Mouse (Mus musculus) liver, embryonic 12.5 days (tissue): ENCODE measurements around the gene Ap1ar. TPM values are rescaled to one million over a fixed set of nuclear protein-coding genes. Genes with fewer than 3 reads are reported as not detected.

ENCODE experiments used
- ATAC-seq: fragments of 200-750 bp; cut with Nextera tagmentation; 2 replicates; pipeline ENCODE4 v1.8.0; 2017; ENCODE audit warnings: moderate number of reproducible peaks, mild to moderate bottlenecking, moderate library complexity
- H3K27ac ChIP-seq: fragments of 300-500 bp; sonication (generic); 2 replicates; pipeline ENCODE4 v1.5.1; 2016; ENCODE audit warnings: mild to moderate bottlenecking
- H3K27me3 ChIP-seq: fragments of 300-500 bp; sonication (generic); replicated peaks from 2 replicates; pipeline ENCODE4 v1.6.1; 2016; ENCODE audit warnings: mild to moderate bottlenecking, moderate library complexity
- H3K36me3 ChIP-seq: fragments of 300-500 bp; sonication (generic); 2 replicates; pipeline ENCODE4 v1.6.1; 2016; ENCODE audit warnings: mild to moderate bottlenecking, moderate library complexity
- H3K4me1 ChIP-seq: fragments of 300-500 bp; sonication (generic); 2 replicates; pipeline ENCODE4 v1.6.1; 2016
- H3K4me2 ChIP-seq: fragments of 300-500 bp; sonication (generic); 2 replicates; pipeline ENCODE4 v1.6.1; 2016; ENCODE audit warnings: mild to moderate bottlenecking, moderate library complexity
- H3K4me3 ChIP-seq: fragments of 300-500 bp; sonication (generic); 2 replicates; pipeline ENCODE4 v1.5.1; 2016; ENCODE audit warnings: mild to moderate bottlenecking, moderate library complexity
- H3K9ac ChIP-seq: fragments of 300-500 bp; sonication (generic); 2 replicates; pipeline ENCODE4 v1.6.1; 2016; ENCODE audit warnings: mild to moderate bottlenecking, moderate library complexity
- H3K9me3 ChIP-seq: fragments of 300-500 bp; sonication (generic); replicated peaks from 2 replicates; pipeline ENCODE4 v1.6.1; 2016; ENCODE audit warnings: mild to moderate bottlenecking, moderate library complexity
- WGBS: fragments of 180-500 bp; shearing (Covaris S2); methylation state at CpG from one replicate; pipeline ENCODE4 v1.1.7; 2016; ENCODE audit not compliant: insufficient replicate concordance; 5-methylcytosine and 5-hydroxymethylcytosine counted together
- polyA plus RNA-seq: library from polyadenylated mRNA; unstranded; fragments of >200 nt; fragmentation: Nextera tagmentation; extraction: Ambion mirVana; gene quantifications from 2 replicates; pipeline ENCODE4 v1.2.1, GENCODE M21; 2016

The Ap1ar gene
- polyA plus RNA-seq, 1 experiment from 2014 or later, result 37.3 TPM

GRCm38 (mm10) chr3:127764541-127764940, 72.8 kb downstream of the Ap1ar start:
- Histone ChIP-seq H3K9ac (no peak overlapping the region), H3K9me3 (no peaks in the 10 kb centered on the region), H3K4me1 (no peaks in the 10 kb centered on the region), H3K27me3 (peaks cover 11% of the 10 kb centered on the region; the same call in 1 of the 2 replicates), H3K4me3 (no peak overlapping the region), H3K36me3 (no peaks in the 10 kb centered on the region), H3K4me2 (no peak overlapping the region), H3K27ac (no peak overlapping the region)
- 53% methylated on average over 5 of the region's 5 CpGs for WGBS
- no peak for ATAC-seq

GRCm38 (mm10) chr3:127763076-127763612, 74.2 kb downstream of the Ap1ar start:
- Histone ChIP-seq H3K27ac (no peak overlapping the region), H3K27me3 (peaks cover 11% of the 10 kb centered on the region; the same call in 1 of the 2 replicates), H3K4me2 (peak overlapping the region; percentile 23; the same call in 1 of the 2 replicates), H3K9me3 (no peaks in the 10 kb centered on the region), H3K4me1 (peaks cover 10% of the 10 kb centered on the region; the same call in 1 of the 2 replicates), H3K4me3 (no peak overlapping the region), H3K36me3 (no peaks in the 10 kb centered on the region), H3K9ac (no peak overlapping the region)
- 22% methylated on average over 7 of the region's 7 CpGs for WGBS
- no peak; the same call in 1 of the 2 replicates for ATAC-seq

GRCm38 (mm10) chr3:127762403-127762802, 74.9 kb downstream of the Ap1ar start:
- no peak for ATAC-seq
- 58% methylated on average over 8 of the region's 8 CpGs for WGBS
- no peaks in the 10 kb centered on the region for H3K36me3 ChIP-seq
- H3K4me2 ChIP-seq, result no peak overlapping the region
- no peak overlapping the region for H3K27ac ChIP-seq
- H3K27me3 ChIP-seq, result peaks cover 11% of the 10 kb centered on the region; the same call in 1 of the 2 replicates
- no peak overlapping the region for H3K4me3 ChIP-seq
- no peak overlapping the region for H3K9ac ChIP-seq
- H3K4me1 ChIP-seq, result peaks cover 12% of the 10 kb centered on the region; the same call in 1 of the 2 replicates
- H3K9me3 ChIP-seq, result no peaks in the 10 kb centered on the region

GRCm38 (mm10) chr3:127759212-127759611, 78.1 kb downstream of the Ap1ar start:
- no peak overlapping the region for H3K27ac ChIP-seq
- H3K36me3 ChIP-seq, result no peaks in the 10 kb centered on the region
- H3K4me3 ChIP-seq, result no peak overlapping the region
- no peak overlapping the region for H3K9ac ChIP-seq
- ATAC-seq, result no peak
- H3K9me3 ChIP-seq, result no peaks in the 10 kb centered on the region
- WGBS, result 8% methylated on average over 8 of the region's 8 CpGs
- H3K4me1 ChIP-seq, result peaks cover 12% of the 10 kb centered on the region; the same call in 1 of the 2 replicates
- no peak overlapping the region for H3K4me2 ChIP-seq
- peaks cover 13% of the 10 kb centered on the region for H3K27me3 ChIP-seq

GRCm38 (mm10) chr3:127758806-127759205, 78.5 kb downstream of the Ap1ar start:
- no peak overlapping the region for H3K4me2 ChIP-seq
- no peak for ATAC-seq
- H3K4me3 ChIP-seq, result no peak overlapping the region
- 60% methylated on average over 4 of the region's 4 CpGs for WGBS
- H3K9me3 ChIP-seq, result no peaks in the 10 kb centered on the region
- no peaks in the 10 kb centered on the region for H3K36me3 ChIP-seq
- H3K27ac ChIP-seq, result no peak overlapping the region
- H3K27me3 ChIP-seq, result peaks cover 16% of the 10 kb centered on the region
- H3K9ac ChIP-seq, result no peak overlapping the region
- peaks cover 12% of the 10 kb centered on the region; the same call in 1 of the 2 replicates for H3K4me1 ChIP-seq

GRCm38 (mm10) chr3:127757886-127758301, 79.4 kb downstream of the Ap1ar start:
- Histone ChIP-seq H3K4me2 (no peak overlapping the region), H3K27me3 (peaks cover 16% of the 10 kb centered on the region), H3K36me3 (no peaks in the 10 kb centered on the region), H3K4me3 (no peak overlapping the region), H3K4me1 (peaks cover 12% of the 10 kb centered on the region; the same call in 1 of the 2 replicates), H3K9ac (no peak overlapping the region), H3K9me3 (no peaks in the 10 kb centered on the region), H3K27ac (no peak overlapping the region)
- peak; percentile 80 for ATAC-seq

Other genes starting within 250 kb of the Ap1ar start
- not detected in 2 replicates for gene Neurog2, start 204.4 kb downstream of the Ap1ar start, polyA plus RNA-seq
- 0.44 and 0.64 TPM in 2 replicates for gene Alpk1, start 57.0 kb downstream of the Ap1ar start, polyA plus RNA-seq
- 12.8 and 13.7 TPM in 2 replicates for gene Tifa, start 47.7 kb downstream of the Ap1ar start, polyA plus RNA-seq
- 61.8 and 62.3 TPM in 2 replicates for gene Fam241a, start 58.8 kb upstream of the Ap1ar start, polyA plus RNA-seq